Mouse (Mus musculus) heart, adult 2 months (tissue): ENCODE results near the gene Timm29. TPM values are rescaled to one million over a fixed set of nuclear protein-coding genes. Genes with fewer than 3 reads are reported as not detected.

Experiments used
- DNase-seq, 2 experiments: peaks; one replicate each; pipeline ENCODE4 v3.0.0; 2021
- H3K27ac ChIP-seq: fragments of 200-600 bp; 2 replicates; pipeline ENCODE4 v1.8.1; 2022
- H3K27me3 ChIP-seq: fragments of 200-500 bp; 2 replicates; pipeline ENCODE4 v1.6.1; 2012; ENCODE audit warnings: mild to moderate bottlenecking, low read length, inconsistent platforms, mixed read lengths; ENCODE audit not compliant: control insufficient read depth, insufficient read depth
- H3K36me3 ChIP-seq: fragments of 200-500 bp; 2 replicates; pipeline ENCODE4 v1.6.1; 2012; ENCODE audit warnings: low read length, inconsistent platforms; ENCODE audit not compliant: control insufficient read depth, insufficient read depth
- H3K4me1 ChIP-seq: fragments of 200-500 bp; 2 replicates; pipeline ENCODE4 v1.6.1; 2011; ENCODE audit warnings: low read length; ENCODE audit not compliant: control insufficient read depth, insufficient read depth
- H3K4me3 ChIP-seq: fragments of 200-600 bp; 2 replicates; pipeline ENCODE4 v1.8.1; 2022
- H3K79me2 ChIP-seq: fragments of 200-500 bp; replicated peaks from 2 replicates; pipeline ENCODE4 v1.6.1; 2012; ENCODE audit warnings: mild to moderate bottlenecking, inconsistent platforms, low read length, moderate library complexity, mixed read lengths; ENCODE audit not compliant: control insufficient read depth, insufficient read depth
- H3K9ac ChIP-seq: fragments of 200-500 bp; 2 replicates; pipeline ENCODE4 v1.6.1; 2012; ENCODE audit warnings: low read depth, mild to moderate bottlenecking, control low read depth, inconsistent platforms, low read length, mixed read lengths
- CTCF ChIP-seq: fragments of 200-600 bp; IDR thresholded peaks from 2 replicates; pipeline ENCODE4 v1.8.1; 2022; ENCODE audit warnings: antibody characterized with exemption, mild to moderate bottlenecking, moderate library complexity
- EP300 ChIP-seq: fragments of 200-500 bp; IDR thresholded peaks from 2 replicates; pipeline ENCODE4 v1.6.1; 2011; ENCODE audit warnings: low read depth, low read length, control low read depth; ENCODE audit not compliant: insufficient read depth
- POLR2A ChIP-seq: fragments of 200-500 bp; IDR thresholded peaks from 2 replicates; pipeline ENCODE4 v1.6.1; 2011; ENCODE audit warnings: mild to moderate bottlenecking, low read depth, low read length, control low read depth; ENCODE audit not compliant: insufficient read depth
- WGBS: fragments of 180-500 bp; shearing (Covaris S2); methylation state at CpG from one replicate; pipeline ENCODE4 v1.1.7; 2018; 5-methylcytosine and 5-hydroxymethylcytosine counted together
- intact Hi-C: fragments of 180-260 bp; cut with DNase I; formaldehyde crosslinking; loops from one replicate; pipeline ENCODE4 v1.15.1; 2025
- polyA plus RNA-seq: library from polyadenylated mRNA; depleted of rRNA; stranded (reverse); fragments of >200 nt; gene quantifications from 2 replicates; pipeline ENCODE4 v1.2.3, GENCODE M21; 2012
- total RNA-seq, 2 experiments: library from RNA; stranded (reverse); gene quantifications; 2 replicates each; pipeline ENCODE4 v1.2.3; 2021

Gene Timm29
- total and polyA plus RNA-seq, 3 experiments = 35.2 to 63.8 (median 55.2) TPM

DNA sequence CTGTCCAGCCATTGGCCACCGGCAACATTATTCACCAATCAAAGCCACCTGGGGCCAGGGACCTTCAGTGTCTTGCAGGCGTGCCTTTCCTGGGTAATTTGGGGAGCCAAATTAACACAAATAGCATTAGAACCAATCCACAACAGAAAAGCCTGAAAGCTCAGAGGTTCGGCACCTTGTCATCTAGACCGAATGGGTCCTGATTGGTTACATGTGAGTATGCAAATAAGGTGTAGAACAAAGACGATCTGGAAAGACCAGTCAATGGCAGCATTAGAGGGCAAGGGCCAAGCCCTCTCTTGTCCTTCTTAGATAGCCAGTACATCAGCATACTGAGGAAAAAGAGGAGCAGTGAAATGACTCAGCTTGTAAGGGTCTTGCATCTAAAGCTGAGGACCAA, 13.3 kb downstream of the Timm29 start:
- H3K27me3 ChIP-seq = no peaks in the 10 kb centered on the region
- H3K4me1 ChIP-seq = 0 out of 2 replicates have a peak, but pooled peaks cover 1% of the 10 kb centered on the region
- intact Hi-C loops = no loop called here
- no peak for TF ChIP-seq POLR2A
- TF ChIP-seq CTCF = no peak
- TF ChIP-seq EP300 = no peak
- no peaks in the 10 kb centered on the region for H3K36me3 ChIP-seq
- H3K4me3 ChIP-seq = no peak overlapping the region
- WGBS = 78% methylated on average over 5 of the region's 5 CpGs
- DNase-seq = no peak
- H3K9ac ChIP-seq = no peak overlapping the region
- no peaks in the 10 kb centered on the region for H3K79me2 ChIP-seq
- no peak overlapping the region for H3K27ac ChIP-seq

DNA sequence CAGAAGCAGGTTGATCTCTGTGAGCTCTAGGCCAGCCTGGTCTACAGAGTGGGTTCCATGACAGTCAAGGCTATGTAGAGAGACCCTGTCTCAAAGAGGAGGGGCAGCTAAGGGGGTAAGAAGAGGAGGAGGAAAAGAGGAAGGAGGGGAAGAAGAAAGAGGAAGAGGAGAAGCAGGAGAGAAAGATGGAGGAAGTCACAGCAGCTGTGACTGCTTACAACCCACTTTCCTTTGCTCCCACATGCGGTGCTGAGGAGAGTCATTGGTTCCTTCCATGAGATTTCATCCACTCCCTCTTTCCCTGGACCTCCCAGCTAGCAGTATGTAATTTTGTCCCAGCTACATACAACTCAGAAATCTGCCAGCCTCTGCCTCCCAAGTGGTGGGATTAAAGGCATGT, 14.1 kb downstream of the Timm29 start:
- Histone ChIP-seq H3K9ac (no peak overlapping the region), H3K27me3 (no peaks in the 10 kb centered on the region), H3K36me3 (no peaks in the 10 kb centered on the region), H3K79me2 (no peaks in the 10 kb centered on the region), H3K4me1 (0 out of 2 replicates have a peak, but pooled peaks cover 1% of the 10 kb centered on the region), H3K4me3 (no peak overlapping the region), H3K27ac (no peak overlapping the region)
- intact Hi-C loops = no loop called here
- no peak for DNase-seq
- TF ChIP-seq CTCF (no peak), POLR2A (no peak), EP300 (no peak)
- WGBS = 75% methylated on average over 1 of the region's 1 CpGs

DNA sequence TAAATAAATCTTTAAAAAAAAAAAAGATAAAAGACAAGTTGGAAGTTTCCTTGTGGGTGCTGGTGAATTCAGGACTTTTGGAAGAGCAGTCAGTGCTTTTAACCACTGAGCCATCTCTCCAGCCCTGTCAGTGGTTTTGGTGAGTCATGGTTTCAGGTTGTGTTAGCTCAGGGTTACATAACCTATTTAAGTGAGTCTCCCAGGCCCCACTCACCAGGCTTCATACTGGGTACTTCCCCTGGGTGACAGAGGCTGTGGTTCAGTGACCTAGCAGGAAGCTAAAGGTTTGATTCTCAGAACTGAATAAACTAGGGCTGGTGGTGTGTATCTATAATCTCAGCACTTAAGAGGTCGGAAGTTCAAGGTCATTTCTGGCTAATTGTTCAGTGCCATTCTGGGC, 17.3 kb downstream of the Timm29 start:
- Histone ChIP-seq H3K9ac (no peak overlapping the region), H3K36me3 (no peaks in the 10 kb centered on the region), H3K27ac (no peak overlapping the region), H3K27me3 (no peaks in the 10 kb centered on the region), H3K4me3 (no peak overlapping the region), H3K4me1 (no peaks in the 10 kb centered on the region), H3K79me2 (no peaks in the 10 kb centered on the region)
- TF ChIP-seq EP300 (no peak), POLR2A (no peak), CTCF (no peak)
- DNase-seq = peak in 1 of 2 experiments; percentile 45
- WGBS = 84% methylated on average over 1 of the region's 1 CpGs
- intact Hi-C loops = no loop called here

DNA sequence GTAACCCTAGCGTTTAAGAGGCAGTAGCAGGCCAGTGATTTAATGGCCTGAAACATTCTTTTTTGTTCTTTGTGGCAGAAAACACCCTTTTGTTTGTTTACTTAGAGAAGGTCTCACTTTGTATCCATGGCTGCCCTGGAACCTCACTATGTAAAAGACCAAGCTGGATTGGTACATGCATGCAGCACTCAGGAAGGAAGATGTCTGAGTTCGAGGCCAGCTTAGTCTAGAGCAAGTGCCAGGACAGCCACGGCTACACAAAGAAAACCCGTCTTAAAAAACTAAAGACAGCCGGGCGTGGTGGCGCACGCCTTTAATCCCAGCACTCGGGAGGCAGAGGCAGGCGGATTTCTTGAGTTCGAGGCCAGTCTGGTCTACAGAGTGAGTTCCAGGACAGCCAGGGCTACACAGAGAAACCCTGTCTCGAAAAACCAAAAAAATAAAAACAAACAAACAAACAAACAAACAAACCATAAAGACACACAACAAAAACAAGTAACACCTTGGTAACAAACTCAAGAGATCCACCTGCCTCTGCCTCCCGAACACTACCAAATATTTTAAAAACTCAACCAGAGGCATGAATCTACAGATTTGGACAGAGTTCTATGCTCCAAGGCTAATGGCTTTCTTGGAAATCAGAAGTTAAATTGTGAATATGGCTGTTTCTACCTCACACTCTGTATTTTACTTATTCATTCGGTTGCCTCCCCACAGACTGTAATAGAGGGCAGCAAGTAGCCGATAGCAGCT, 22.5 kb downstream of the Timm29 start:
- Histone ChIP-seq H3K4me3 (peak overlapping the region; percentile 70), H3K27me3 (no peaks in the 10 kb centered on the region), H3K36me3 (no peaks in the 10 kb centered on the region), H3K4me1 (peaks cover 2% of the 10 kb centered on the region), H3K9ac (peak overlapping the region; percentile 87), H3K79me2 (peaks cover 2% of the 10 kb centered on the region; the same call in 1 of the 2 replicates), H3K27ac (peak overlapping the region; percentile 80)
- intact Hi-C loops = no loop called here
- WGBS = 73% methylated on average over 15 of the region's 15 CpGs
- TF ChIP-seq POLR2A (no peak), CTCF (no peak), EP300 (no peak)
- no peak for DNase-seq

DNA sequence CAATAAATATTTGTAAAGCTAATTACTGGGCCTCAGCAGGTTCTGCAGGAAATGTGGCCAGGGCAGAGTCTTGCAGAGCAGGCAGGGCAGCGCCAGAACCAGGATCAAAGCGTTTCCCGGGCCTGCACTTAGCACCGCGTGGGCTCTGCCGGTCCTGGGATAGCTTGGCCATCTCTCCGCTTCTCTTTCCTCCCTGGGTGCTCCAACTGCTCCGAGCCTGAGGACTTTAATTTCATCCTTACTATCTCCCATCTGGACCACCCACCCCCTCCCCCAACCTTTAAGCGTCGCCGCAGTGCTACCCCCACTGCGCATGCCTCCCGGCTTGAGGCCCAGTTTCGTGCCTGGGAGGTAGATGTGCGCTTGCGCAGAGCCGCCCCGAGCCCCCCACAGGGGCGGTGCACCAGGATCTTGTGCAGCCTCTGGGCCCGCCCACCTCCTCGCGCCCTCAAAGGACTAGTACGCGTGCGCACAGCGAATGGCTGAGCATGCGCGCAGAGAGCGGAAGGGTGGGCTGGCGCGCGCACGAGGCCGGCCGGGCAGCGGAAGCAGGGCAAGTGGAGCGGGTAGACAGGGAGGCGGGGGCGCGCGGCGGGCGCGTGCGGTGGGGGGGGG, 23.2 kb downstream of the Timm29 start, which contains the start of gene Smarca4:
TSS of gene Smarca4 (plus strand) at position 553 of the 615 bp plus-strand sequence.
- peak within 1 kb of the TSS; percentile 90 for H3K4me3 ChIP-seq
- DNase-seq = peak; percentile 99 to 100
- peaks cover 2% of the 10 kb centered on the region; the same call in 1 of the 2 replicates for H3K79me2 ChIP-seq
- peak within 1 kb of the TSS; percentile 87 for H3K9ac ChIP-seq
- H3K27me3 ChIP-seq = no peaks in the 10 kb centered on the region
- H3K27ac ChIP-seq = peak within 1 kb of the TSS; percentile 96
- no peaks in the 10 kb centered on the region for H3K36me3 ChIP-seq
- H3K4me1 ChIP-seq = peaks cover 2% of the 10 kb centered on the region
- WGBS = 1% methylated on average over 45 of the region's 45 CpGs
- intact Hi-C loops = loop anchor here (1.0 kb wide), 1 partner anchor 23 kb away; the partner anchor contains the start of genes Timm29 and Yipf2
- 0 out of 2 replicates have a peak, but pooled peaks have one; percentile 50 for TF ChIP-seq EP300
- TF ChIP-seq POLR2A = peak; percentile 91
- no peak for TF ChIP-seq CTCF

DNA sequence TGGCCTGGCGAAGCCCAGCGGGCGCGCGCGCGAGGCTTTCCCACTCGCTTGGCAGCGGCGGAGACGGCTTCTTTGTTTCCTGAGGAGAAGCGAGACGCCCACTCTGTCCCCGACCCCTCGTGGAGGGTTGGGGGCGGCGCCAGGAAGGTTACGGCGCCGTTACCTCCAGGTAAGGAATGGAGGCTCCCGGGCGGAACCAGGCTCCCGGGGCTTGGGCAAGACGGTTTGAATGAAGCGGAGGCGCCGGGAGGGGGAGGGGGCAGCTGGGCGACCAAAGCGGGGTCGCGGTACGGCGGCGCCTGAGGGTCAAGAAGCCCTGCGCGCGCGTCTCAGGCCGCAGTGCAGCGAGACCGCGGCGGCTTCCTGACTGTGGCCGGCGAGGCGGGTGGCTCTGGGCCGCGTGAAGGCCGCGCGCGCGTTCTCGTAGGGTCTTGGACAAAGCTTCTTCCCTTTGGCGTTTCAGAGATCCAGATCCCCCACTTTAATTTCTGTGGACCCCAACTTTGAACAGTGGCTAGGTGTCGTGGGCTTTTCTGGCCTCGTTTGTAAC, 23.8 kb downstream of the Timm29 start:
- H3K27me3 ChIP-seq = no peaks in the 10 kb centered on the region
- TF ChIP-seq CTCF = no peak
- peak; percentile 63 for TF ChIP-seq POLR2A
- TF ChIP-seq EP300 = peak; percentile 32; the same call in 1 of the 2 replicates
- H3K79me2 ChIP-seq = peaks cover 3% of the 10 kb centered on the region; the same call in 1 of the 2 replicates
- intact Hi-C loops = loop anchor here (1.0 kb wide), 1 partner anchor 24 kb away; the partner anchor contains the start of genes Timm29 and Yipf2
- H3K4me1 ChIP-seq = peaks cover 2% of the 10 kb centered on the region
- 1% methylated on average over 56 of the region's 57 CpGs for WGBS
- H3K9ac ChIP-seq = peak overlapping the region; percentile 80
- no peaks in the 10 kb centered on the region for H3K36me3 ChIP-seq
- peak overlapping the region; percentile 96 for H3K27ac ChIP-seq
- peak overlapping the region; percentile 90 for H3K4me3 ChIP-seq
- DNase-seq = peak; percentile 93 to 94
